Mouse (Mus musculus) spleen, adult 2 months (tissue): ENCODE data around the gene Prpf4b. TPM values are rescaled to one million over a fixed set of nuclear protein-coding genes. Genes with fewer than 3 reads are reported as not detected.

ENCODE experiments used
- DNase-seq, 2 experiments: peaks; one replicate each; pipeline versions ENCODE4 v3.0.0 to v3.0.0-alpha.2; 2012 to 2021; ENCODE audit warnings: low spot score in 2 of 2, low read depth in 1 of 2
- H3K27ac ChIP-seq: fragments of 200-500 bp; 2 replicates; pipeline ENCODE4 v1.5.1; 2012; ENCODE audit warnings: low read length, inconsistent platforms; ENCODE audit not compliant: insufficient read depth
- H3K27me3 ChIP-seq: fragments of 200-500 bp; 2 replicates; pipeline ENCODE4 v1.6.1; 2012; ENCODE audit warnings: mild to moderate bottlenecking, moderate library complexity, low read length, inconsistent platforms; ENCODE audit not compliant: control insufficient read depth, insufficient read depth
- H3K36me3 ChIP-seq: fragments of 200-500 bp; 2 replicates; pipeline ENCODE4 v1.6.1; 2012; ENCODE audit warnings: mild to moderate bottlenecking, low read length, inconsistent platforms; ENCODE audit not compliant: control insufficient read depth, insufficient read depth
- H3K4me1 ChIP-seq: fragments of 200-500 bp; 2 replicates; pipeline ENCODE4 v1.6.1; 2011; ENCODE audit warnings: inconsistent platforms; ENCODE audit not compliant: control insufficient read depth, insufficient read depth, insufficient read length
- H3K4me3 ChIP-seq: fragments of 200-500 bp; 2 replicates; pipeline ENCODE4 v1.5.1; 2011; ENCODE audit warnings: mild to moderate bottlenecking, inconsistent platforms; ENCODE audit not compliant: insufficient read depth, insufficient read length; ENCODE audit errors: extremely low read depth
- CTCF ChIP-seq: fragments of 200-500 bp; IDR thresholded peaks from 2 replicates; pipeline ENCODE4 v1.5.1; 2011; ENCODE audit warnings: mild to moderate bottlenecking, inconsistent platforms; ENCODE audit not compliant: insufficient read depth, insufficient read length, insufficient replicate concordance; ENCODE audit errors: extremely low read depth
- POLR2A ChIP-seq: fragments of 200-500 bp; IDR thresholded peaks from 2 replicates; pipeline ENCODE4 v1.6.1; 2011; ENCODE audit warnings: low read depth, low read length, inconsistent platforms
- WGBS: fragments of 180-500 bp; shearing (Covaris S2); methylation state at CpG from one replicate; pipeline ENCODE4 v1.1.7; 2018; 5-methylcytosine and 5-hydroxymethylcytosine counted together
- polyA plus RNA-seq: library from polyadenylated mRNA; depleted of rRNA; stranded (reverse); fragments of >200 nt; gene quantifications from 2 replicates; pipeline ENCODE4 v1.2.3, GENCODE M21; 2012; rRNA removed

Prpf4b gene
- polyA plus RNA-seq = 6.8 and 9.1 TPM in 2 replicates

GRCm38 (mm10) chr13:34875166-34875710 is at the start of gene Prpf4b:
Gene Prpf4b, plus strand, starts transcription at chr13:34875302.
- no peaks in the 10 kb centered on the region for H3K36me3 ChIP-seq
- TF ChIP-seq POLR2A (peak; percentile 53), CTCF (no peak)
- H3K27me3 ChIP-seq = no peaks in the 10 kb centered on the region
- peaks cover 2% of the 10 kb centered on the region; the same call in 1 of the 2 replicates for H3K4me1 ChIP-seq
- peak within 1 kb of the TSS; percentile 92 for H3K4me3 ChIP-seq
- peak within 1 kb of the TSS; percentile 94 for H3K27ac ChIP-seq
- peak; percentile 77 to 88 for DNase-seq
- 2% methylated on average over 40 of the region's 40 CpGs for WGBS

DNA sequence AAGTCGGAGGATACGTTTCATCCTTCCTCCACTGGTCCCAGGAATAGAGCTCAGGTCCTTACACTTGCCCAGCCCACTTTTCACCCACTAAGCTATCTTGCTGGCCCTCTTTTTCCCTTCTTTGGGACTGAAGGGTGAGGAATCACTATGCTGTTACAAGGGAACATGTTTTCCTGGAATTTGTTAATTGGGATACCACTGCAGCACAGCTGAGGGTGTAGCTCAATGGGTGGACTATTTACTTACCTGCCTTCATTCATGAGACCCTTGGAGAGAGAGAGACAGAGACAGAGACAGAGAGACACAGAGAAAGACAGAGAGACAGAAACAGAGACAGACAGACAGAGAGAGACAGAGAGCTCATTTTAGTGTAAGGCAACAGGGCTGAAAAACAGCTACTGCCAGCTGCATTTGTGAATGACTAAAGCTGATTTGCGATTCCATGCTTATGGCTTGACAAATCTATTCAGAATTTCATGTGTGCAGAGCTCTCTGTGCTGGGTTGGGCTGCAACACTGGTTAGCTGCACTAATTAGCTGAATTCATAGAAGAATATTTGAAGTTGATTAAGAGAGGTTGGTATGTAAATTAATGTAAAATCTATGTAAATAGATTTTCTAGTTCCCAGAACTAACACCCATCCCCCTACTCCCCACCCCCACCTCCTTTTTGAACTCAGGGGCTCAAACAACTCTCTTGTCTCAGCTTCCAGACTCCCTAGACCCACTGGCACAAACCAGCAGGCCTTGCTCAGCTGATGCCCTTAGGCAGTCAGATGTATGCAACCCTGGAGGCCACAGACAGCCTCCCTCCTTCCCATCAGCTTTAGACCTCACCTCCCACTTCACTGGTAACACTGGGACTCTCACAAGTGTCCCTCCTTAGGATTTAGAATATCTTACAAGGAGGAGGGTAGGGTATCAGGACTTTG is 48.1 kb upstream of the Prpf4b start:
- Histone ChIP-seq H3K4me3 (no peak overlapping the region), H3K4me1 (no peaks in the 10 kb centered on the region), H3K36me3 (no peaks in the 10 kb centered on the region), H3K27me3 (no peaks in the 10 kb centered on the region), H3K27ac (no peak overlapping the region)
- TF ChIP-seq CTCF = no peak
- TF ChIP-seq POLR2A = no peak
- no peak for DNase-seq
- WGBS = 94% methylated on average over 3 of the region's 3 CpGs

DNA sequence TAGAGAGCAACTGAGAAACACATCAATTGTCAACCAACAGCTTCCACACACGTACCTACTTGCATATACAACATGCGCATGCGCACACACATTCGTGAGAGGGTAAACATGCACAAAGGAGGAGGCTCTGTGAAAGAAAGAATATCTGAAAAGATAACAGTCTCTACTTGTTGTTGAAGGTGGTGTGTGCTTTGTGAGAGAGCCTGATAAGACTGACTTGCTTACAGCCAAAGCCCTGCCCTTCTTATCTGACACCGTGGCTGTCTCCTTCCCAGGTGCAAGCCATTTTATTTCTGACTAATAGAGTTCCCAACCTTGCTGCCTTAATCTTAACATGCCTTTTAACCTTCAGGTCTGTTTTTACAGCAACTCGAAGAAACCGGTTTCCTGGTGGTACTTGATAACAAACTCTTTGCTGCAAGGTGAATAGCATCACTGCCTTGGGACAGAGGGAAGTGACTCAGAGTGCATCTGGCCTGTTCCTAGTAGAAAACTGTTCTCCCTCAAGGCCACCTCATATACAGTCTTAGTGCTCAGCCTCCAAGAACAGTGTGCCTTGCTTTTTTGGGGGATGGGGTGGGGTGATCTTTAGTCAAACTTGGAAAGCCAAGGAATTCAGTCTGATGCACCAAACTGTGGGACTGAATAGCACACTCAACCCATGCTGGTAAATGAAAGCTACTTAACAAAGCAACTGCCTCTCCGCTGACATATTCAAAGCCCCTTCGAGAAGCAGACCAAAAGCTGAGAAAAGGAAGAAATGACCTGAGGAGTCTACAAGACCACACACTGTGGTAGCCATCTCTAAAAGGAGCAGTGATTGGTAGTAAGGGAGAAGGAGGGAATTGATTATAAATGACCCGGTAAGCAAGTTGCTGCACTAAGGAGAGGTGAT is 46.9 kb upstream of the Prpf4b start:
- H3K4me1 ChIP-seq = no peaks in the 10 kb centered on the region
- no peak for TF ChIP-seq CTCF
- no peak for TF ChIP-seq POLR2A
- no peak overlapping the region for H3K27ac ChIP-seq
- no peak for DNase-seq
- H3K27me3 ChIP-seq = no peaks in the 10 kb centered on the region
- no peak overlapping the region for H3K4me3 ChIP-seq
- no peaks in the 10 kb centered on the region for H3K36me3 ChIP-seq
- 70% methylated on average over 10 of the region's 10 CpGs for WGBS

DNA sequence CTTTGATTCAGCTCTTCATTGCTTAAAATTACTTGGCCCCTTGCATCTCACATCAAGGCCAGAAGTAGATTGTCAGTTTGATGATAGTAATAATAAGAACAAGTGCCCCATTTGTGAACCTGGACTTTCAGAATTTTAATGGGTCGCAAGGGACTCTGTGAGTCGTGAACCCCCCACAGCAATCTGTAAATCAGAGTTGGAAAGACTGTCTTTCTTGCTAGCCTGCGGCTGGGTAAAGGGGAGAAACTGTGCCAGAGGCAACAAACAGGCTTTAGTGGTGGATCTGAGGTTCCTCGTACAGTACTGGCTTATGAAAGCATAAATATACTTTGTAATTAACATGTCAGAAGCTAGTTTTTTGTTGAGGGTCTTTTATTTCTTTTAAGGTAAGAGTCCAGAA is 32.3 kb upstream of the Prpf4b start:
- 94% methylated on average over 4 of the region's 4 CpGs for WGBS
- TF ChIP-seq POLR2A (no peak), CTCF (no peak)
- no peaks in the 10 kb centered on the region for H3K4me1 ChIP-seq
- no peak for DNase-seq
- no peaks in the 10 kb centered on the region for H3K27me3 ChIP-seq
- no peak overlapping the region for H3K27ac ChIP-seq
- H3K4me3 ChIP-seq = no peak overlapping the region
- no peaks in the 10 kb centered on the region for H3K36me3 ChIP-seq

- no peak for TF ChIP-seq CTCF
- TF ChIP-seq POLR2A = no peak
- H3K36me3 ChIP-seq = no peaks in the 10 kb centered on the region
- no peak overlapping the region for H3K27ac ChIP-seq
- no peak overlapping the region for H3K4me3 ChIP-seq
- DNase-seq = no peak
- whole genome bisulfite sequencing = 84% methylated on average over 3 of the region's 3 CpGs
- H3K4me1 ChIP-seq = no peaks in the 10 kb centered on the region
- no peaks in the 10 kb centered on the region for H3K27me3 ChIP-seq
Measured at GRCm38 (mm10) chr13:34850759-34851158, 24.3 kb upstream of the Prpf4b start.

- TF ChIP-seq POLR2A = no peak
- TF ChIP-seq CTCF = no peak
- Histone ChIP-seq H3K4me1 (no peaks in the 10 kb centered on the region), H3K4me3 (no peak overlapping the region), H3K27ac (no peak overlapping the region), H3K36me3 (no peaks in the 10 kb centered on the region), H3K27me3 (no peaks in the 10 kb centered on the region)
- 84% methylated on average over 5 of the region's 5 CpGs for WGBS
- DNase-seq = no peak
Measured at GRCm38 (mm10) chr13:34851191-34851784, 23.8 kb upstream of the Prpf4b start.
